Mouse (Mus musculus) forebrain, embryonic 15.5 days (tissue): Measurements from ENCODE around the gene Adh6a. TPM values are rescaled to one million over a fixed set of nuclear protein-coding genes. Genes with fewer than 3 reads are reported as not detected.

Experiments
- ATAC-seq: fragments of 200-750 bp; cut with Nextera tagmentation; replicated peaks from 2 replicates; pipeline ENCODE4 v1.8.0; 2017; ENCODE audit warnings: mild to moderate bottlenecking, moderate TSS enrichment, moderate library complexity
- H3K27ac ChIP-seq: fragments of 300-500 bp; sonication (generic); replicated peaks from 2 replicates; pipeline ENCODE4 v1.5.1; 2015; ENCODE audit warnings: mild to moderate bottlenecking, inconsistent platforms
- H3K27me3 ChIP-seq: fragments of 300-500 bp; sonication (generic); 2 replicates; pipeline ENCODE4 v1.6.1; 2015; ENCODE audit warnings: inconsistent platforms
- H3K36me3 ChIP-seq: fragments of 300-500 bp; sonication (generic); 2 replicates; pipeline ENCODE4 v1.6.1; 2015; ENCODE audit warnings: mild to moderate bottlenecking, inconsistent platforms
- H3K4me1 ChIP-seq: fragments of 300-500 bp; sonication (generic); 2 replicates; pipeline ENCODE4 v1.6.1; 2015; ENCODE audit warnings: inconsistent platforms
- H3K4me2 ChIP-seq: fragments of 300-500 bp; sonication (generic); replicated peaks from 2 replicates; pipeline ENCODE4 v1.6.1; 2015; ENCODE audit warnings: mild to moderate bottlenecking, inconsistent platforms
- H3K4me3 ChIP-seq: fragments of 300-500 bp; sonication (generic); 2 replicates; pipeline ENCODE4 v1.5.1; 2015; ENCODE audit warnings: mild to moderate bottlenecking, inconsistent platforms
- H3K9ac ChIP-seq: fragments of 300-500 bp; sonication (generic); replicated peaks from 2 replicates; pipeline ENCODE4 v1.6.1; 2015; ENCODE audit warnings: mild to moderate bottlenecking, inconsistent platforms
- H3K9me3 ChIP-seq: fragments of 300-500 bp; sonication (generic); 2 replicates; pipeline ENCODE4 v1.6.1; 2016; ENCODE audit warnings: inconsistent platforms
- WGBS: fragments of 180-500 bp; shearing (Covaris S2); methylation state at CpG from one replicate; pipeline ENCODE4 v1.1.7; 2015; ENCODE audit warnings: mixed read lengths; 5-methylcytosine and 5-hydroxymethylcytosine counted together
- polyA plus RNA-seq: library from polyadenylated mRNA; unstranded; fragments of >200 nt; fragmentation: Nextera tagmentation; extraction: Ambion mirVana; gene quantifications from 2 replicates; pipeline ENCODE4 v1.2.1, GENCODE M21; 2015

Adh6a gene
- polyA plus RNA-seq, 1 experiment from 2014 or later: not detected

DNA sequence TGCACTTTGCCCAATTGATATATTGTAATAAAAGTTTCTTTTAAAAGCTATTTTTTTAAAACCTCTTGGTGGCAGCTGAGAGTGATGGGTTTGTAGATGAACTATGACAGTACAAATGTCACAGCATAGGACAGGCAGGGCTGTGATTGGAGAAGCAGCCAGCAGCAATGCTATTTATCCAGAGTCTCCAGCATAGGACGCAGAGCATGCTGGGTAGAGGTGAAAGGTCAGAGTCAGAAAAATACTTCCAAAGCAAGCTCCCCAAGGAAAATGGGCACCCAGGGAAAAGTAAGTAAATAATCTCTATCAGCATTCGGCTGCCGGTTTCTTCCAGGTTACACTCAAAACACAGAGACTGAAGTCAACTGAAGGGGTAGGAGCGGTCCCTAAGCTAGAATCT is 60.8 kb downstream of the Adh6a start:
- H3K9ac ChIP-seq: no peak overlapping the region
- 87% methylated on average over 4 of the region's 4 CpGs for WGBS
- H3K27ac ChIP-seq: no peak overlapping the region
- no peak overlapping the region for H3K4me3 ChIP-seq
- H3K36me3 ChIP-seq: no peaks in the 10 kb centered on the region
- H3K9me3 ChIP-seq: no peaks in the 10 kb centered on the region
- no peaks in the 10 kb centered on the region for H3K27me3 ChIP-seq
- H3K4me2 ChIP-seq: no peak overlapping the region
- no peaks in the 10 kb centered on the region for H3K4me1 ChIP-seq
- ATAC-seq: no peak

DNA sequence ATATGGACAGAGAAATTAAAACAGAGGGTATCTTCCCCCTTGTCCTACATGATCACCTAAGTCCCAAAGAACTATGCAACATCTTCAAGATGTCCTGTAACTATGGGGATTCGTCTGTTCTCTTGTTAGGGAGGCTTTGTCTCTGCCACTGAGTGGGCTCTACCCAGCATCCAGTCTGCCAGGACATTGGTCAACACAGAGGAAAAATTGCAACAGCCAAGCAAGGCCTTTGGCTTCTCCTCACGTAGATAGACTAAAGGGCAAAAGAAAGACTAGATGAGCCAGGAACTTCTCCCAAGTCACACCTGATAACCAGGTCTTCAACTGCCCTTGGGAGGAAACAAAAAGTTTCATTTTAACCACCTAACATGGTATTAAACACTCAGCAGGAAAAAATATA is 62.1 kb downstream of the Adh6a start:
- no peaks in the 10 kb centered on the region for H3K36me3 ChIP-seq
- no peak for ATAC-seq
- 83% methylated on average over 2 of the region's 2 CpGs for WGBS

More for the DNA sequence above, 62.1 kb downstream of the Adh6a start:
- Histone ChIP-seq H3K27ac (no peak overlapping the region), H3K4me1 (no peaks in the 10 kb centered on the region), H3K27me3 (no peaks in the 10 kb centered on the region), H3K4me3 (no peak overlapping the region), H3K9ac (no peak overlapping the region), H3K4me2 (no peak overlapping the region), H3K9me3 (no peaks in the 10 kb centered on the region)

Other genes starting within 250 kb of the Adh6a start
- gene 1110002E22Rik, start 248.2 kb upstream of the Adh6a start, polyA plus RNA-seq: 0.14 and 0.22 TPM in 2 replicates
- gene Gm5105, start 245.9 kb upstream of the Adh6a start, polyA plus RNA-seq: 0.15 TPM in 1 of 2 replicates, not detected in the other
- gene Trmt10a, start 169.8 kb upstream of the Adh6a start, polyA plus RNA-seq: 7.0 and 7.5 TPM in 2 replicates
- gene Mttp, start 168.3 kb upstream of the Adh6a start, polyA plus RNA-seq: 8.6 and 8.7 TPM in 2 replicates
- not detected in 2 replicates for gene 4930579F01Rik, start 119.5 kb upstream of the Adh6a start, polyA plus RNA-seq
- 0.15 and 1.1 TPM in 2 replicates for gene Adh7, start 95.5 kb upstream of the Adh6a start, polyA plus RNA-seq
- 0.56 and 0.57 TPM in 2 replicates for gene Adh1, start 52.3 kb upstream of the Adh6a start, polyA plus RNA-seq
- 0.13 and 0.17 TPM in 2 replicates for gene Adh6b, start 28.5 kb downstream of the Adh6a start, polyA plus RNA-seq
- not detected in 2 replicates for gene Adh4, start 102.2 kb downstream of the Adh6a start, polyA plus RNA-seq
- gene Adh5, start 129.8 kb downstream of the Adh6a start, polyA plus RNA-seq: 257 and 268 TPM in 2 replicates
- 43.3 and 44.8 TPM in 2 replicates for gene Metap1, start 176.2 kb downstream of the Adh6a start, polyA plus RNA-seq
- 360 and 371 TPM in 2 replicates for gene Eif4e, start 212.9 kb downstream of the Adh6a start, polyA plus RNA-seq